Mouse (Mus musculus) MEL (cell line): ENCODE measurements around the gene Irx2.

Experiments used
- CHD1 ChIP-seq: IDR thresholded peaks from 2 replicates; pipeline ENCODE4 v1.6.1; 2012; ENCODE audit warnings: low read depth, mild to moderate bottlenecking, inconsistent platforms, low read length, improper control_type of control experiment
- CTCF ChIP-seq, 3 experiments: IDR thresholded peaks in 2 of 3; conservative IDR thresholded peaks in 1 of 3; 2 replicates each; pipeline ENCODE4 v1.5.1; 2011 to 2012; ENCODE audit warnings: low read length in 3 of 3, low read depth in 2 of 3, mild to moderate bottlenecking in 2 of 3, improper control_type of control experiment in 1 of 3, inconsistent platforms in 1 of 3, mixed read lengths in 1 of 3, moderate library complexity in 1 of 3; ENCODE audit not compliant: control insufficient read depth in 1 of 3, insufficient read depth in 1 of 3, poor library complexity in 1 of 3, severe bottlenecking in 1 of 3
- JUND ChIP-seq: IDR thresholded peaks from 2 replicates; pipeline ENCODE4 v1.6.1; 2011; ENCODE audit warnings: low read depth, mild to moderate bottlenecking, improper control_type of control experiment, low read length
- KAT2A ChIP-seq: conservative IDR thresholded peaks from 2 replicates; pipeline ENCODE4 v1.6.1; 2012; ENCODE audit warnings: low read depth, low read length, improper control_type of control experiment, inconsistent platforms
- POLR2A ChIP-seq, 2 experiments: IDR thresholded peaks; 2 replicates each; pipeline ENCODE4 v1.6.1; 2011 to 2012; ENCODE audit warnings: low read length in 2 of 2, mild to moderate bottlenecking in 2 of 2, control low read depth in 1 of 2, improper control_type of control experiment in 1 of 2, low read depth in 1 of 2, moderate library complexity in 1 of 2; ENCODE audit not compliant: control insufficient read depth in 1 of 2, insufficient read depth in 1 of 2, poor library complexity in 1 of 2
- ZC3H11A ChIP-seq: IDR thresholded peaks from 2 replicates; pipeline ENCODE4 v1.6.1; 2012; ENCODE audit warnings: low read depth, mild to moderate bottlenecking, inconsistent platforms, low read length, improper control_type of control experiment
- ZKSCAN1 ChIP-seq: IDR thresholded peaks from 2 replicates; pipeline ENCODE4 v1.6.1; 2012; ENCODE audit warnings: low read depth, mild to moderate bottlenecking, inconsistent platforms, low read length, improper control_type of control experiment, moderate library complexity
- ZNF384 ChIP-seq: IDR thresholded peaks from 2 replicates; pipeline ENCODE4 v1.6.1; 2012; ENCODE audit warnings: low read depth, mild to moderate bottlenecking, inconsistent platforms, low read length, improper control_type of control experiment

- TF ChIP-seq CTCF (IDR thresholded peaks at IDR 0.05 in 2 of 3, conservative IDR thresholded peaks at IDR 0.05 in 1 of 3; ENCODE audit: control insufficient read depth in 1 of 3, insufficient read depth in 1 of 3, low read depth in 2 of 3, low read length in 3 of 3, poor library complexity in 1 of 3, severe bottlenecking in 1 of 3) (no peak), POLR2A (IDR thresholded peaks at IDR 0.05; ENCODE audit: control insufficient read depth in 1 of 2, insufficient read depth in 1 of 2, low read depth in 1 of 2, low read length in 2 of 2, poor library complexity in 1 of 2) (no peak), JUND (no peak), ZC3H11A (no peak), CHD1 (no peak), ZKSCAN1 (no peak), KAT2A (no peak), ZNF384 (no peak)
These were observed 2.9 kb downstream of the Irx2 start for GRCm38 (mm10) chr13:72631373-72632021.
